In the genomic region with DNA sequence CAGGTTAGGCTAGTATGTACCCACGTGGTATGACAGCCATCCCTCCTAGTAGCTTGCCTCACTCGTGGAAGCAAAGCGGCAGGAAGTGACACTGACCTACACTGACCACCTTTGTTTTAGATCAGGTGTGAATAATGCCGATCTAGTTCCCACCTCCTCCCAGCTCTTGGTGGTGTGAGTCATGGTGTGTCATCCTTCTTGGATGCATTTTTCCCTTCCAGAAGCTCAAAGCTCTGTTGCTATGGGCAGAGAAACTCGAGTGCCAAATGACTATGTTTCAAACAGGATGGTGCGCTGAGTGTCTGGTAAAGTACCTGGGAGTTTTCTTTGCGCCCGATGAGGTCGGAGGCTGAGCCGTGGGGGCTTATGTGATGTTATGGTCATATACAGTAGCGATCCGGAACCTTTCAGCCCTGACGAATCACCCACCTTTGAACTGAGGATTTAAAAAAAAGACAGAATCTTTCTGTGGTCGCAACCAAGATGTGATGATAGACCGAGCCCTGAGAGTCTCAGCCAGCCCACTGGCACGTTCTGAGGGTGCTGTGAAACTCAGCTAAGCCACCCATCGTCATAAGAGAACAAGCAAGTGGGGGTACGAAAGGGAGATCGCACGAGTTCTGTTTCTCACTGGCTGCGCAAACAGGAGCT, we compare ENCODE assay signal across 21 mouse cellular contexts. TPM values are rescaled to one million over a fixed set of nuclear protein-coding genes. Genes with fewer than 3 reads are reported as not detected.
A peak's percentile ranks its signal among the peaks of the same experiment; 100 is the strongest.
DNase-seq lines count a peak whose midpoint lies in the region; ATAC-seq and TF ChIP-seq lines count a peak whose summit lies in the region.
"Had no signal": no experiment of that assay in that cellular context is flagged by ENCODE, and none has a peak within 500 bp of the region (broad histone marks: within the 10 kb centered on the region; RNA-seq: fewer than 3 reads in every experiment).

No protein-coding gene starts in this region.

- no peak for TF ChIP-seq CTCF in thymus, adult 2 months (IDR thresholded peaks at IDR 0.05; ENCODE audit: borderline replicate concordance, control insufficient read depth, extremely low read depth, insufficient read depth, low read length, poor library complexity)
- no peak for TF ChIP-seq CTCF in Patski (IDR thresholded peaks at IDR 0.05)

- H3K4me3 ChIP-seq in thymus, adult 2 months (ENCODE audit: control insufficient read depth, insufficient read depth, low read length), result no peak overlapping the region
- H3K4me3 ChIP-seq: embryonic facial prominence, embryonic 15.5 days; forebrain, embryonic 10.5 days; heart, embryonic 10.5 days; hindbrain, embryonic 12.5 days; neural tube, embryonic 13.5 days had no signal

- peak; percentile 79 for ATAC-seq in Patski
- ATAC-seq: intestine, embryonic 16.5 days had no signal

- CTCF ChIA-PET in Patski (lab: Charles Lee), result interaction anchor here (1.1 kb wide), 1 partner anchor 14 kb away, joined by 3 read pairs; no protein-coding TSS in a partner anchor

- peaks cover 59% of the 10 kb centered on the region for H3K4me1 ChIP-seq in thymus, adult 2 months (replicated peaks; ENCODE audit: control insufficient read depth, insufficient read depth, low read length)

- peak; percentile 42 to 71 for DNase-seq in frontal cortex, adult 2 months (ENCODE audit: extremely low spot score in 1 of 2, low spot score in 1 of 2)
- no peak for DNase-seq in frontal cortex, postnatal 10 days (ENCODE audit: low spot score in 2 of 2)
- no peak for DNase-seq in thymus, adult 2 months
- no peak for DNase-seq in thymus, postnatal 0 days (ENCODE audit: low spot score)
- DNase-seq in Patski (ENCODE audit: low read depth, low spot score), result no peak
- peak; percentile 51 for DNase-seq in telencephalon, adult 2 months (ENCODE audit: low read depth, low spot score)
- no peak for DNase-seq in kidney, adult 18-20 months
- no peak for DNase-seq in testis, postnatal 14 days (ENCODE audit: low spot score)
- DNase-seq: adrenal gland, adult 2 months; cerebellum, adult 11-12 months; embryo, embryonic 11 days; heart, postnatal 10 days; lung, adult 18-20 months; thymus, postnatal 25 days had no signal

- WGBS in thymus, adult 2 months, result 59% methylated on average over 21 of the region's 21 CpGs

- H3K27ac ChIP-seq in thymus, adult 2 months (ENCODE audit: control insufficient read depth, insufficient read depth, low read length), result peak overlapping the region; percentile 63
- H3K27ac ChIP-seq: embryonic facial prominence, embryonic 15.5 days; forebrain, embryonic 10.5 days; heart, embryonic 10.5 days; hindbrain, embryonic 12.5 days; kidney, postnatal 0 days; neural tube, embryonic 13.5 days had no signal

- POLR2A ChIA-PET in Patski (lab: Charles Lee), result no interaction called here

- no peaks in the 10 kb centered on the region for H3K27me3 ChIP-seq in thymus, adult 2 months (ENCODE audit: control insufficient read depth, insufficient read depth, low read length)
- no peaks in the 10 kb centered on the region for H3K27me3 ChIP-seq in Patski
- H3K27me3 ChIP-seq: embryonic facial prominence, embryonic 15.5 days; hindbrain, embryonic 12.5 days; neural tube, embryonic 13.5 days had no signal

- in situ Hi-C loops in Patski (cut with MboI; ENCODE audit: low pct_unique_long_range_greater_than_20kb), result no loop called here

- H3K36me3 ChIP-seq in thymus, adult 2 months (ENCODE audit: control insufficient read depth, insufficient read depth, low read length), result no peaks in the 10 kb centered on the region
- H3K36me3 ChIP-seq: embryonic facial prominence, embryonic 15.5 days; forebrain, embryonic 10.5 days; heart, embryonic 10.5 days; hindbrain, embryonic 12.5 days; neural tube, embryonic 13.5 days had no signal

- no peak for TF ChIP-seq POLR2A in thymus, adult 2 months (IDR thresholded peaks at IDR 0.05; ENCODE audit: control insufficient read depth, extremely low read depth, insufficient read depth, low read length, poor library complexity)

RNA-seq across cellular contexts. Expression of a gene that starts 24.7 kb away (rescaled TPM):
- polyA plus RNA-seq in frontal cortex, adult 2 months (2012; rRNA removed), result 0.14 and 0.17 TPM in 2 replicates
- 250 and 282 TPM in 2 replicates for polyA plus RNA-seq in thymus, adult 2 months (2012; rRNA removed)
- polyA plus RNA-seq in thymus, postnatal 0 days (2015; fragmentation: Nextera tagmentation; extraction: Ambion mirVana), result 116 and 132 TPM in 2 replicates
- polyA plus RNA-seq in Patski (2021), result not detected
- polyA plus RNA-seq: forebrain, embryonic 10.5 days; intestine, embryonic 16.5 days had no signal

Comparison
In these comparisons a context has a peak if more than half of its experiments do, and no peak if none do; other contexts are left out.
1. DNase-seq: peak in frontal cortex, adult 2 months (2 of 2) and telencephalon, adult 2 months (single experiment); none in frontal cortex, postnatal 10 days (0 of 2), thymus, adult 2 months (single experiment), thymus, postnatal 0 days (single experiment), Patski (single experiment), kidney, adult 18-20 months (single experiment) and testis, postnatal 14 days (single experiment).
2. RNA of a gene that starts 24.7 kb away (polyA plus RNA-seq): 250 to 282 TPM in thymus, adult 2 months and 116 to 132 TPM in thymus, postnatal 0 days; 0.14 to 0.17 TPM in frontal cortex, adult 2 months and not detected in Patski (single experiment); every median in the first group is over 100 times any median in the second.